Mouse (Mus musculus): Measurements from ENCODE around the gene Ndel1. TPM values are rescaled to one million over a fixed set of nuclear protein-coding genes. Genes with fewer than 3 reads are reported as not detected.
"Not testable (repeated sequence)": the region's sequence is repeated elsewhere in the genome, so short reads cannot be mapped to it uniquely, and the experiment has no call there.

The Ndel1 gene
- polyA plus RNA-seq, 1 experiment from 2014 or later: 98.8 TPM

DNA sequence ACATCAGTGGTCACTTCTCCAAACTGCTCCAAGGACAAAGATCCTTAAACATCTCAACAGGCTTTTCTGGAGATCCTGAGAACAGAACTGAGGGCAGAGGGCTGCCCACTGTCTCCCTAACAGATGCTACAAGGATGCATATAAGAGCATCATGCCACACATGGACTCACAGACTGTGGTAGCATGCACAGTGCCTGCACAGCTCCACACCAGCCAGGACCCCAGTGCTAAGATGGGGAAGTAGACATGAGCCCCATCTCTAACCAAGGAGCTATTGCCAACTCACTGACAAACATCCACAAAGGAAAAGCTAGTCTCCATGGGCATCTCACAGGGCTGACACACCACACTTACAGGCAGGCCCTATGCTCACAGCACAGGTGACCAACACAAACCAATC lies 38.1 kb downstream of the Ndel1 start:
- H3K4me1 ChIP-seq: no peaks in the 10 kb centered on the region
- H3K27ac ChIP-seq: no peak overlapping the region
- H3K4me2 ChIP-seq (replicated peaks): no peak overlapping the region
- H3K36me3 ChIP-seq: peaks cover 80% of the 10 kb centered on the region
- ATAC-seq (ENCODE audit: low FRiP score, low read depth): no peak
- H3K4me3 ChIP-seq: no peak overlapping the region
- no peak overlapping the region for H3K9ac ChIP-seq
- H3K9me3 ChIP-seq: no peaks in the 10 kb centered on the region
- H3K27me3 ChIP-seq: no peaks in the 10 kb centered on the region

DNA sequence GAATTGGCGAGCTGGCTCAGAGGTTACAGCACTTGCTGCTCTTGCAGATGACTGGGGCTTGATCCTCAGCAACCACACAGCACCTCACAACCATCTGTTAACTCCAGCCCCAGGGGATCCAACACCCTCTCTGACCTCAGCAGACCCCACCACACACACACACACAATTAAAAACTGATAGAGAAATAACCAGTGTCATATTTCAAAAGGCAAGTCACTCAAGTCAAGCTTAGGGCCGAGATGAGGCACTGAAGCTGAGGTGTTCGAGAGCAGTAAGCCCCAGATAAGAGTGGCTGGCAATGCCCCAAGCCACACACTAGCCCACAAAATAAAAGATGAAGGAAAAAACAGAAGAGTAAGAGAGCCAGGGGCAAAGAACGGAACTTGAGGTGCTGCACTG lies 38.9 kb downstream of the Ndel1 start:
- Histone ChIP-seq H3K36me3 (peaks cover 84% of the 10 kb centered on the region), H3K27me3 (no peaks in the 10 kb centered on the region), H3K4me2 (replicated peaks) (no peak overlapping the region), H3K4me1 (no peaks in the 10 kb centered on the region), H3K9ac (0 out of 2 replicates have a peak overlapping the region, but pooled peaks have one; percentile 39), H3K9me3 (no peaks in the 10 kb centered on the region), H3K27ac (no peak overlapping the region), H3K4me3 (no peak overlapping the region)
- ATAC-seq (ENCODE audit: low FRiP score, low read depth): no peak
- 45% methylated on average over 4 of the region's 4 CpGs for WGBS

DNA sequence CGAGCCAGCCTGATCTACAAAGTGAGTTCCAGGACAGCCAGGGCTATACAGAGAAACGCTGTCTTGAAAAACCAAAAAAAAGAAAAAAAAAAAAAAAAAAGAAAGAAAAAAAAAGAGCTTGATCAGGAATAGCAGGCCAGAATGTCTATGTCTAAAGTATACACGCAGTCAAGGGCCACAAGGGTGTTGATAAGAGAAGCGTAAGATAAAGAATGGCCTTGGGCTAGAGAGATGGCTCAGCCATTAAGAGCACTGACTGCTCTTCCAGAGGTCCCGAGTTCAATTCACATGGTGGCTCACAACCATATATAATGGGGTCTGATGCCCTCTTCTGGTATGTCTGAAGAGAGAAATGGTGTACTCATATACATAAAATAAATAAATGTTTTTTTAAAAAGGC lies 40.1 kb downstream of the Ndel1 start:
- not testable (repeated sequence) for ATAC-seq (ENCODE audit: low FRiP score, low read depth); H3K27me3 ChIP-seq; H3K9ac ChIP-seq; H3K4me3 ChIP-seq; H3K9me3 ChIP-seq; H3K4me1 ChIP-seq; H3K4me2 ChIP-seq (replicated peaks); H3K27ac ChIP-seq
- H3K36me3 ChIP-seq: peaks cover 90% of the 10 kb centered on the region
- WGBS: 94% methylated on average over 5 of the region's 5 CpGs

DNA sequence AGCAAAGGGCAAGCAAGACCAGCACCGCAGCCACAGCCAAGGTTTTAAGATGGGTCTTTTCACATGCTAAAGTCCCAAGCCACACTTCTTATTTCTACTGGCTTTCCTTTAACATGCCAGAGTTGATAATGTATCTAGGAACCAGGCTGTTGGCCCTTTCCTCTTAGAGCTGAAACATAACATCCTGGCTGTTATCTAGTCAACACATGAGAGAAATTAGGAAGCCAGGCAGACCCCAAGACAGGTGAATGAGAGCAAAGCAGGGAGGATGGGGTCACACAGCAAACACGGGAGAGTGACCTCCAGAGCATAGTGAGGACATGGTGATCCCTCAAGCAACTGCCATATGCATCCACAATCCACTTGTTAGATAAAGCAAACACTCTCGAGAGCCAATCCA lies 44.9 kb downstream of the Ndel1 start:
- Histone ChIP-seq H3K4me2 (replicated peaks) (no peak overlapping the region), H3K27ac (no peak overlapping the region), H3K36me3 (peaks cover 80% of the 10 kb centered on the region), H3K9me3 (no peaks in the 10 kb centered on the region), H3K4me1 (no peaks in the 10 kb centered on the region), H3K4me3 (no peak overlapping the region), H3K9ac (no peak overlapping the region), H3K27me3 (no peaks in the 10 kb centered on the region)
- 89% methylated on average over 3 of the region's 3 CpGs for WGBS
- no peak for ATAC-seq (ENCODE audit: low FRiP score, low read depth)

DNA sequence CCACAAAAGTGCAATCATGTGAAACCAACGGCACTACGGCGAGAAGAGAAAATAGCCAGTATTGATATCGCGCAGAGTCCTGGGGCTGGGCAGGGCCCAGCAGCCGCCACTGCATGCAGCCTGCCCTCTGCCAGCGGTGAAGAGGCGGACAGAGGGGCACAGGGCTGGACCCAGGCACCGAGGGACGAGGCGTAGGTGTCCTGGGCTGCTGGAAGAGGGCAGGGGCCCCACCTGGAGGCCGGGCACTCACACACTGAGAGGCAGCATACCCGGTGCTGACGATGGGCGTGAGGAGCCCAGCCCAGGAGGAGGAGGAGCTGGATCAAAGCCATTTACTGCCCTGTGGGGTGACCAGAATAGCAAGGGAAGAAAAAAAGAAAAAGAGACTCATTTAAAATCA lies 49.3 kb downstream of the Ndel1 start:
- H3K4me3 ChIP-seq: no peak overlapping the region

DNA sequence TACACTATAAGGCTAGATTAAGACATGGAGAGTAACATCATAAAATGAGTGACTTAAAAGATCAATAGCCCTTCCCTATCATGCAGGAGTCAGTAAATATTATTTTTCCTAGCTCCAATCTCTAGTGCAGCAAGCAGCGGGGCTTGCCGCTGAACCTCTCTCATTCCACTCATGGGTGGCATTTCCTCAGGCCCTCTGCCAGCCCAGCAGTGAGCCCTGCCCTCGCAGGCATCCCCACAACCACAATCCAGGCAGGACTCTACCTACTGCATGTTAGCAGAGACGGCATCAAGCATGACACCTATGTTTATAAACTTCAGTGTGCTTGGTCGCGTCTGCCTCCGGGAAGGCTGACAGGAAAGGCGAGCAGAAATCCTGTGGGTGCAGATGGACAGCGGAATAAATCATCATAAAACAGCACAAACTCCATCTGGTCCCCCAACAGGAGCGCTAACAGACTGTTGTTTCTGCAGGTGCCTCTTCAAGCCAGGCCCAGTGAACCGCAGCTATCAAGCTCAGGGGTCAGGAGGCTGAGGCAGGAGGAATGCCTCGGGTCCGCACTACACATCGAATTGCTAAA lies 52.3 kb downstream of the Ndel1 start:
- Histone ChIP-seq H3K4me3 (no peak overlapping the region), H3K27ac (no peak overlapping the region), H3K36me3 (peaks cover 84% of the 10 kb centered on the region), H3K9ac (no peak overlapping the region), H3K4me2 (replicated peaks) (no peak overlapping the region), H3K9me3 (no peaks in the 10 kb centered on the region), H3K4me1 (no peaks in the 10 kb centered on the region), H3K27me3 (no peaks in the 10 kb centered on the region)
- 89% methylated on average over 14 of the region's 14 CpGs for WGBS
- ATAC-seq (ENCODE audit: low FRiP score, low read depth): no peak

More for the DNA sequence above, 49.3 kb downstream of the Ndel1 start:
- Histone ChIP-seq H3K36me3 (peaks cover 82% of the 10 kb centered on the region), H3K27me3 (no peaks in the 10 kb centered on the region), H3K4me1 (no peaks in the 10 kb centered on the region), H3K9ac (no peak overlapping the region), H3K4me2 (replicated peaks) (no peak overlapping the region), H3K9me3 (no peaks in the 10 kb centered on the region), H3K27ac (no peak overlapping the region)
- 82% methylated on average over 15 of the region's 15 CpGs for WGBS
- ATAC-seq (ENCODE audit: low FRiP score, low read depth): no peak

DNA sequence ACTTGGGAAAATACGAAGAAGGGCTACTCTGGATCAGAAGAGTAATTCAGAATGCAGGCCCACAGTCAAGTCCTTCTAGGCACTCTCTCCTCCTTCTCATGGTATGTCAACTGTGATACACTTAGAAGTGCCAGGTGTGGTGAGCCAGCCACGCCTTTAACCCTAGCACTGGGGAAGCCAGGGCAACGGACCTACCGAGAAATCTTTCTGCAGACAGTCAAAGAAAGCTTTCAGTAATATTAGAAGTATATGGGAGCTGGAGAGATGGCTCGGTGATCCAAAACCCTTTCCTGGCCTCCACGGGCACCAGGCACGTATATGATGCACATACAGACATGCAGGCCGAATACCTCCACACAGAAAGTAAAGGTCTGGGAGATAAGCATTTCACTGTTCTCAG lies 53.2 kb downstream of the Ndel1 start:
- Histone ChIP-seq H3K9ac (no peak overlapping the region), H3K27me3 (no peaks in the 10 kb centered on the region), H3K4me3 (no peak overlapping the region), H3K9me3 (no peaks in the 10 kb centered on the region), H3K27ac (no peak overlapping the region; the same call in 1 of the 2 replicates), H3K36me3 (peaks cover 85% of the 10 kb centered on the region), H3K4me1 (no peaks in the 10 kb centered on the region), H3K4me2 (replicated peaks) (no peak overlapping the region)
- no peak for ATAC-seq (ENCODE audit: low FRiP score, low read depth)
- 89% methylated on average over 8 of the region's 8 CpGs for WGBS

DNA sequence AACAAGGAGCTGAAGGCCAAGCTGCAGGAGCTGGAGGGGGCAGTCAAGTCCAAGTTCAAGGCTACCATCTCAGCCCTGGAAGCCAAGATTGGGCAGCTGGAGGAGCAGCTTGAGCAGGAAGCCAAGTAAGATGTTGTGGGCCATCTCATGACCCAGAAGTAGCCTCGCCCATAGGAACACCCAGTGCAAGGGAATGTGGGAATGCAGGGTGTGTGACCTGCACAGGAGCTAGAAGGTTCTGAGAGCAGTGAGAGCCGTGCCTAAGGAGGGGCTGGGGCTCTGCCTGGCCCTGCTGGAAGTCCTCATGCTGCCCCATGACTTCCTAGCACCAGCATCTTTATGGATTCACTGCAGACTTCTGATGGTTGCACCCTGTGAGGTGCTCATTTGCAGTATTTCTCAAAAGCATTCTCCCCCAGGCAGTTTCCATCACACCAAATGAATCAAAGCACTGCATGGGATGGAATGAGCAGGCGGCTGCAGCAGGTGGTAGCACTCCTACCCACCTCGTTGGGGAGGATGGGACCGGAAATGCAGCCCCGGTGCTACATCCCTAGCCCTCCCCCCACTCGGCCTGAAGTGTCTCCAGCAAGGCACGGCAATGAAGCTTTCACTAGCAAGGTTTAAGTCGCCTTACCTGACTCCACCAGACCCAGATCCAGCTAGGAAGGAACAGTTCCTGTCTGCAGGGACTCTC lies 59.6 kb downstream of the Ndel1 start:
- Histone ChIP-seq H3K27me3 (no peaks in the 10 kb centered on the region), H3K4me1 (no peaks in the 10 kb centered on the region), H3K9ac (no peak overlapping the region), H3K4me2 (replicated peaks) (no peak overlapping the region), H3K9me3 (no peaks in the 10 kb centered on the region), H3K36me3 (peaks cover 94% of the 10 kb centered on the region), H3K27ac (no peak overlapping the region), H3K4me3 (no peak overlapping the region)
- 81% methylated on average over 9 of the region's 9 CpGs for WGBS
- no peak for ATAC-seq (ENCODE audit: low FRiP score, low read depth)

DNA sequence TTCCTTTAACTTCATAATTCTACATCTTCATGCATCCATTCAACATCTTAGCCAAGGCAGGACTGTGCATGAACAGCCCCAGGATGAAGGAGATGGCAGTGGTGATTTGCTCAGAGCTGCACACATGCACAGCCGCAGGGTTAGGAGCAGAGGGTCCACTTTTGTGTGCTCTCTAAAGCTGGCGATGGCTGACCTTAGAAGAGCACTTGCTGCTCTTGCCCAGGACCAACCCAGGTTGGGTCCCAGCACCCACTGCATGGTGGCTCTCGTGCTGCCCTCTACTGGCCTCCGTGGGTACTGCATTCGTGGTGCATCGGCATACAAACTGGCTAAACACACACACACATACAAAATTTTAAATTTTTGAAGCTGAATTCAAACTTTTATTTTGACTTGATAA lies 63.9 kb downstream of the Ndel1 start:
- Histone ChIP-seq H3K9ac (no peak overlapping the region), H3K4me2 (replicated peaks) (no peak overlapping the region), H3K36me3 (peaks cover 99% of the 10 kb centered on the region), H3K9me3 (no peaks in the 10 kb centered on the region), H3K27me3 (no peaks in the 10 kb centered on the region), H3K4me1 (no peaks in the 10 kb centered on the region), H3K27ac (no peak overlapping the region), H3K4me3 (no peak overlapping the region)
- WGBS: 32% methylated on average over 6 of the region's 6 CpGs
- no peak for ATAC-seq (ENCODE audit: low FRiP score, low read depth)

DNA sequence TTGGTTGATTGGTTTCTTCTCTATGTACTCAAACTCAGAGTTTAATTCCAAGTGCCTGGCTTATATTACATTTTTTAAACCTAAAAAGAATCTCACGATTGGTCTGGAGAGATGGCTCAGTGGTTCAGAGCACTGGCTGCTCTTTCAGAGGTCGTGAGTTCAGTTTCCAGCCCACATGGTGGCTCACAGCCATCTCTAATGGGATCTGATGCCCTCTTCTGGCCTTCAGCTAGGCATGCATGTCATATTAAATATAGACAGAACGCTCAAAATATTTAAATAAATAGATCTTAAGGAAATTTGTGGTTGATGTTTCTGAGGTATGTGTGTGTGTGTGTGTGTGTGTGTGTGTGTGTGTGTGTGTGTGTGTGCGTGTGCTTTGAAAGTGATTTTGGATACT lies 66.5 kb downstream of the Ndel1 start:
- no peak for ATAC-seq (ENCODE audit: low FRiP score, low read depth)
- no peak overlapping the region for H3K4me2 ChIP-seq (replicated peaks)
- 66% methylated on average over 4 of the region's 4 CpGs for WGBS
- H3K36me3 ChIP-seq: peaks cover 99% of the 10 kb centered on the region
- no peaks in the 10 kb centered on the region for H3K27me3 ChIP-seq
- no peak overlapping the region for H3K9ac ChIP-seq
- H3K4me3 ChIP-seq: no peak overlapping the region
- H3K27ac ChIP-seq: no peak overlapping the region
- H3K4me1 ChIP-seq: no peaks in the 10 kb centered on the region
- H3K9me3 ChIP-seq: no peaks in the 10 kb centered on the region

DNA sequence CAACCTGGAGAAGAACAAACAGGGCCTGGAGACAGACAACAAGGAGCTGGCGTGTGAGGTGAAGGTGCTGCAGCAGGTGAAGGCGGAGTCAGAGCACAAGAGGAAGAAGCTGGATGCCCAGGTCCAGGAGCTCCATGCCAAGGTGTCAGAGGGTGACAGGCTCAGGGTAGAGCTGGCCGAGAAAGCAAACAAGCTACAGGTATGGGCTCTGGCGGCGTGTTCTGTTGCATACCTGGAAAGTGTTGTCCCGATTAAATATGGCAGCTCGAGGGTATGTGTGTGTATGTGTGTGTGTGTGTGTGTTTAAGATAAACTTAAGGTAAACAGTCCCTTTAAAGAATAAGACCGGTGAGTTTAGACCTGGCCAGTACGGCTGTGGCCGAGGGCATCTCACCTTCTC lies 73.4 kb downstream of the Ndel1 start:
- WGBS: 94% methylated on average over 10 of the region's 10 CpGs
- no peak for ATAC-seq (ENCODE audit: low FRiP score, low read depth)

DNA sequence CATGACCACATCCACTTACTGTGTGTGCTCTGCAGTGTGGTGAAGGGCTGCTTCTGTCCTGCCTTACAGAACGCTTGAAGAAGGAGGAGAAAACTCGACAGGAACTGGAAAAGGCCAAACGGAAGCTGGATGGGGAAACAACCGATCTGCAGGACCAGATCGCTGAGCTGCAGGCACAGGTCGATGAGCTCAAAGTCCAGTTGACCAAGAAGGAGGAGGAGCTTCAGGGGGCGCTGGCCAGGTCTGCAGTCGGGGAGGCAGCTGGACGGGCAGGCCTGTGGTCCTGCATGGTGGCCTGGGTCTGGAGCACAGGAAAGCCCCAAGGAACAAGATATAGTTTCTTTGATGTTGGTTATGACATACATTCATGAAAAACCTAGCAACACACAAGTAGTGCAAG lies 79.9 kb downstream of the Ndel1 start:
- Histone ChIP-seq H3K36me3 (peaks cover 98% of the 10 kb centered on the region), H3K4me3 (no peak overlapping the region), H3K4me2 (replicated peaks) (no peak overlapping the region), H3K27ac (no peak overlapping the region), H3K9me3 (no peaks in the 10 kb centered on the region), H3K4me1 (no peaks in the 10 kb centered on the region), H3K9ac (no peak overlapping the region), H3K27me3 (no peaks in the 10 kb centered on the region)
- 88% methylated on average over 9 of the region's 9 CpGs for WGBS
- ATAC-seq (ENCODE audit: low FRiP score, low read depth): no peak

More for the DNA sequence above, 73.4 kb downstream of the Ndel1 start:
- Histone ChIP-seq H3K4me2 (replicated peaks) (no peak overlapping the region), H3K4me1 (no peaks in the 10 kb centered on the region), H3K36me3 (peaks cover 100% of the 10 kb centered on the region), H3K9me3 (no peaks in the 10 kb centered on the region), H3K27ac (no peak overlapping the region), H3K27me3 (no peaks in the 10 kb centered on the region), H3K4me3 (no peak overlapping the region), H3K9ac (no peak overlapping the region)

DNA sequence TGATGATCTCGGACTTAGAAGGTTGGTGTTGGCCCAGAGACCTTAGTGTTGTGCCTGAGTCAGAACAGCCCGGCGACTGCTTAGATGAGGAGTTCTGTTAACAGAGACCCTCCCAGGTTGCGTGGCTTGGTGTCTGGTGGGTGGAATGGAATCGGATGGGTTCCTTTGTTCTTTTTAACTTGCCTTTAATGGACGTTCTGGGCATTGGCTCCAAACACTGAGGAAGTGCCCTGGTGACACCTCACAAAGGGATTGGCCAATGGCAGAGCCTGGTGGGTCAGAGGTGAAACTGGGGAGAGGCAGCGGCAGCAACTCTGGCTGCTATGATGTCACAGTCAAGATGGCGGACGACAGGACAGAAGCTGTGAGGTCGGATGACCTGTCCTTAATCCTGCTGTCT lies 80.9 kb downstream of the Ndel1 start:
- ATAC-seq (ENCODE audit: low FRiP score, low read depth): no peak
- Histone ChIP-seq H3K4me2 (replicated peaks) (no peak overlapping the region), H3K9me3 (no peaks in the 10 kb centered on the region), H3K36me3 (peaks cover 98% of the 10 kb centered on the region), H3K9ac (no peak overlapping the region), H3K27ac (no peak overlapping the region), H3K27me3 (no peaks in the 10 kb centered on the region), H3K4me3 (no peak overlapping the region), H3K4me1 (no peaks in the 10 kb centered on the region)
- 86% methylated on average over 10 of the region's 10 CpGs for WGBS

Measured in limb, embryonic 13.5 days (tissue).